Mouse (Mus musculus): ENCODE measurements around the gene Lrrc56.

Lrrc56 gene

DNA sequence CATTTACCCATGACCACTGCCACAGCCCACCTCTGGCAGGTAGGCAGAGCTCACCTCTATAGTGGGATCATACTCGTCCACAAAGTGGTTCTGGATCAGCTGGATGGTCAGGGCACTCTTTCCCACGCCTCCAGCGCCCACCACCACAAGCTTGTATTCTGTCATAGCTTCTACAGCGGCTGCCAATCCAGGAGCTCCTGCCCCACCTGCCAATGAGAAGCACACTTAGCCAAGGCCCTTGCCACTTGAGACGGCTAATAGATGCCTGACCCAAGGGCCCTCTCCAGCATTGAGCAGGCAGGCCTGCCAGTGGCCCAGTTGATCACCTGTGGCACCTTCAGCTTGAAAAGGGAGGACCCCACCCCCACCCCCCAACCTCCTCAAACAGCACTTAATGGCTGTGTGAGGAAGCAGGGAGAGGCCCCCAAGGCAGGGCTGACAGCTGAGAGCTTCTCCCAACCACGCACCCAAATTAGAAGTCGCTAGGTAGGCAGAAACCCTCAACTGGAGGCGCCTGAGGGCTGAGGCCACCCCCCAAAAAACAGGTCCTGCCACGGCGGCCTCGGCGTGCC, 1.1 kb upstream of the Lrrc56 start:
- no peak for DNase-seq (ENCODE audit: low read depth)

DNA sequence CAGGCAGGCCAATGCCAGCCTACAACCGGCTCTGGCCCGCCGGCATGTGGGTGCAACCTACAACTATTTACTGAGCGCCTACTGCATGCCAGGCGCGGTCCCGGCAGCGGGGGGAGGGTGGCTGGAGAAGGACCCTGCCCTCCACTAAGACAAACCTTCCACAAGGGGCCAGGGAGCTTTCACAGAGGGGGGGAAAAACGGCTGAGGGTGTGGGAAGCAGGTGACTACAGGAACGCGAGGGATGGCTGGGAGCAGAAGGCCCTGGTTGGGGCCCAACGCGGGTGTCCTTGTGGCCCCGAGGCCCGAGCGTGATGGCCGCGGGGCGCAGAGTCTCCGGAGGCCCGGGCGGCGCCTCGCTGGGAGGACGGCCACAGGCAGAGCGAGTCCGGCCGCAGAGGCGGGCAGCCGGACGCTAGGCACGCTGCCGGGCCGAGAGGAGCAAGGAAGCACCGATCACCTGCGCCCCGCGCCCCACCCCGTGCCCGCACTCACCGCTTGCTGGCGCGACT, 555 bp upstream of the Lrrc56 start:
- DNase-seq (ENCODE audit: low read depth), result no peak

DNA sequence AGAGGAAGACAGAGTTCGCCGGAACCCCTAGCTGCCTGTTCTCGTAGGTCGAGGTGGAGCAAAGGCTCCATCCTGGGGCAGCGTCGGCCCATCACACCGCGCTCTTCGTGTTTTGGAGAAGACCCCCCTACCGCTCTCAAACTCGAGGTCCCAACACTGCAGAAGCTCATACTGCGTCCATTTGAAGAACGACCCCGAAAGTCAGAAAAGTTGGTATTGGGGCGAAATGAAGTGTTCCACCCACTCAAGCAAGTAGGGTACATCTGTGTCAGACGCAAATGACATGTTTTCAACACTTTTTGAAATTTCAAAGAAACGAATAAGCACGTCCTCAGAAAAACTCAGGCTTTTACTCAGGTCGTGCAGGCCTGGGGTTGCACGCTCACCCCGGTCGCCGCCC, 452 bp downstream of the Lrrc56 start:
- no peak for DNase-seq (ENCODE audit: low read depth)

DNA sequence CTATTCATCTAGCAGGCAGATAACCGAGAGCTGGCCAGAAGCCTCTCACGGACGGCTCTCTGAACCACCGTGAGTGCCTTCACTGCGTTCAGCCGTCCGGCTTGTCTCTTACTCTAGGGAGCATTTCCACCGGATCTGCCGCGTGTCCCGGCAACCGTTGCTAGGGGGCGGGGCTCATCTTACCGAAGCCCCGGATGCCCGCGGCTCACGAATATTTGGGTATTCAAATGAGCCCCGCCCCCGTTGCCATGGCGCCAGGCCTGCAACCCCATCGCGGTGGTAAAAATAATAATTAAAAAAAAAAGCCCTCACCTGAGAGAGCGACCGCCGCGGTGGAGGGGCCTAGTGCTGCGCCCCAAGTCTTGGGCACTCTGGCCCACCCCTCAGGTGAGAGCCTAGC, 873 bp downstream of the Lrrc56 start:
- DNase-seq (ENCODE audit: low read depth), result peak; percentile 83

DNA sequence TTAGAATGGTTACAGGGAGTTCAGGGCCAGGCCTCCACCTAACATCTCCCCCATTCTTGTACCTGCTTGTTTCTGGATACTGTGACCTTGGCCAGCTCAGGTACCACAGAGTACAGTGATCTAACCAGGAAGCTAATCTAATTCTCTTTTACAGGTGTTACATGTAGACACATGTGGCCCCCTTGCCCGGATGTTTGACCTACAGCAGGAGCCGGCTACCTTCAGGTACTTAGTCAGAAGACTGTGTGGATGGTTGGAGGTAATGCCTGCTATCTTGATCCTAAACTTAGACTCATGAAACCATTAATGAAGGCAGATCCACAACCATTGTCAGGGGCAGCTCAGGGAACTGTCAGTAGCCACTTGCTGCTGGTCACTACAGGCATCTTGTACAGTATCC, 1.8 kb downstream of the Lrrc56 start:
- DNase-seq (ENCODE audit: low read depth), result no peak

DNA sequence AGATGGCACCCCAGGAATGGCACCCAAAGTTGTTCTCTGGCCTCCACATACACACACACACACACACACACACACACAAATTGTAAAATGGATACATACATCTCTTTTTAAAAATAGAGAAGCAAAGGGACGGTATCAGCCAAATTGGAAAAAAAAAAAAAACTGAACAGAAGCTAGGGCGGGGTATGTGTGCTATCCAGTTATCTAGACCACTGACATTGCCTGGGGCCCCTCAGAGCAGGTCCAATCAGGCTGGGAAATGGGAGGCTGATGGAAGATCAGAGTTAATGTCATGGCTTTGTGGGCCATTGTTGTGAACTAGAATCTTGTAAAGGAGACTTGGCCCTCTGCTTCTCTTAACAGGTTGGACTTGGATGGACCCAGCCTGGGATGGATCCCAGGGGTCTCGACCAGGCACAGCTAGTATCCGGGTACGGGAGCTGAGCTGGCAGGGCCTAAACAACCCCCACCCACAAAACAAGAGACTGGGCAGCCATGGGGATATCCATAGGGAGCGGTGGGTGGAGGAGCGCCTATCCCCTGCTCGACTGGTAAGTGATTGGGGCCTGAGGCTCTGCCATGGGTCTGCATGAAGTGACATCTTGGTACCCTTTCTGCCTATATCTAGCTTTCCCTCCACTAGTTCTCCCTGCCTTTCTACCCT, 2.8 kb downstream of the Lrrc56 start:
- DNase-seq (ENCODE audit: low read depth), result no peak

DNA sequence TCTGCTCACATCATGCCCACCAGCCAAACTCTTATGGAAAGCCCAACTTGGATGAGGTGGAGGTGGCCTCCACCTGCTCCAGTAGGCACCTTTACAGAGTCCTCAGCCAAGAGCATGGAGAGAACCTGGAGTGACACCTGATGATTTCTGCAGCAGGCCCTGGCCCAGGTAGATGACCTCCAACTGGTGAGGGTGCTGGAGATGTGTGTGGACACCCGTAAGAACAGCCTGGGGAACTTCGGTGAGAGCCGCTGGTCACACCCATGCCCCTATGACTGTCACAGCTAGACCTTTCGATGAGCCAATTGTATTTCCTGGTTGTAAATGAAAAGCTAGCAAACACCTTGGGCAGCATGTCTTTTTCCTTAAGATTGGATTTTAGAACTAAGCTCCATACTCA, 4.2 kb downstream of the Lrrc56 start:
- no peak for DNase-seq (ENCODE audit: low read depth)

DNA sequence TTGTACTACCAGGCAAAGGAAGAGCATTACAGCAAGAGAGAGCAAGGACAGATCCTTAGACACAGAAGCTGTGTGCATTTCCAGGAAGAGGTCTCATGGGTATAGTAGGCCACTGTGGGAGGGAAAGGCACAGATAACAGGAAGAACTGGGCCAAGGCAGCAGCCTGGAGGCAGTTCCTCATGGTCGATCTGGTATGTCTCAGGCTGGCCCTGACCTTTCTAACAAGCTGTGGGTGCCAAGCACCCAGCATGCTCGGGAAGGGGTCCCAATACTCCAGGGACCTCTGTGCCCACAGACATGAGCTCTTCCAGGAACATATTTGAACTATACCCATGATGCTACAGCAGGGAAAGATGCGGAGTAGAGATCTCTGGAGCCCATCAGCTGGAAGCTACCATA, 10.6 kb downstream of the Lrrc56 start:
- no peak for DNase-seq (ENCODE audit: low read depth)

DNA sequence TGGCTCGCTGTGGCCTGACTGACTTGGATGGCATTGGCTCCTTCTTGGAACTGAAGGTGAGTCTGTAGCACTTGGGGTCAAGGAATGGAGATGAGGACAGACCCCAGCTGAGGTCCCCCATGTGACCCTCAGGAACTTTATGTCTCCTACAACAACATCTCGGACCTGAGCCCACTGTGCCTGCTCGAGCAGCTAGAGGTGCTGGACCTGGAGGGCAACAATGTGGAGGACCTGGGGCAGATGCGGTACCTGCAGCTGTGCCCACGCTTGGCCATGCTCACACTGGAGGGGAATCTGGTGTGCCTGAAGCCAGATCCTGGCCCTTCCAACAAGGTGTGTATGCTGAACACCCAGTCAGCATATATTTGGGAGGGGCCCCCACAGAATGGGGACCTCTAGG, 11.5 kb downstream of the Lrrc56 start:
- DNase-seq (ENCODE audit: low read depth), result no peak

DNA sequence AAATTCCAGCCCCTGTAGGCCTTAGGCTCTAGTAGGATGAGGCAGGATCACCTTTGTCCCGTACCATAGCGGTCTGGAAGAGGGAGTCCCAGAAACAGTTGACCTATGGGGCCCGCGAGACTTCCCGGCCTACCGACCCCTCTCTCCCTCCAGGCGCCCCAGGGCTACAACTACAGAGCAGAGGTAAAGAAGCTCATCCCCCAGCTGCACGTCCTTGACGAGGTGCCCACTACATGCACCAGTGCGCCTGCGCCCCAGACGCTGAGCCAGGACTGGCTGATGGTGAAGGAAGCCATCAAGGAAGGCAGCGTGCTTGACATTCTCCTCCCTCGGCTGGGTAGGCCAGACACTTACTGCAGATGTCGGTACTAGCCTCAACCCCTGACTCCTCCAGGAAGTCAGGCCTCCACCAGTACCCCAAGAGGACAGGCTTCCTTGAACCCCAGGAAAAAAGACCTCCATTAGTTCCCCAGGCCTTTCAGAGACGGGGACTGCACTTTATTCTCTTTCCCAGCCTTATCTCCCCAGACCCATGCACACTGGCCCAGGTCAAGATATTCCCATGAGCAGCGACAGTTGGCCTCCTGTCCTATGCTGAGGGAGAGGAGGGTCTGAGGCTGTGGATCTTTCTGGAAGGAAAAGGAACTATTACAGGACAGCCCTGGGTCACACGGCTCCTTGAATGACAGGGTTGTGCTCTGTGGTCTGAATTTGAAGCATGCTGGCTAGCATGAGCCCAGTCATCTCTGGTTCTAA, 12.4 kb downstream of the Lrrc56 start:
- no peak for DNase-seq (ENCODE audit: low read depth)

DNA sequence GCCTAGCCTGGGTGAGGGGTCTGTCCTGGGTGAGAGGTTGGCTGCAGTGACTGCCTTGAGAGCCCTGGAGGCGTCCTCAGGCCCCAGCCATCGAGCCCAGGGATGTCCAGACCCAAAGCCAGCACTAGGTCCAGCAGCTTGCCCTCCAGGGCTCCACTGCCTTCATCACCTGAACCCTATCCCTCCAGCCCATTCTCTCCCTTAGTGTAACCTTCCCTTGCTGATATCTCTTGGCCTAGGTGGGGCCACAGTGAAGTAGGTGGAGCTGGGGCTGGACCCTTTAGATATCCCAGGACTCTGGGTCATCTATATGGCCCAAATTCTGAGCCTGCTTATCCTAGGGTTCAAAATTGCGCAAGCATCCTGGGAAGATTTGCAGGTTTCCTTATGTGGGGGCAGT, 15.6 kb downstream of the Lrrc56 start:
- no peak for DNase-seq (ENCODE audit: low read depth)

DNA sequence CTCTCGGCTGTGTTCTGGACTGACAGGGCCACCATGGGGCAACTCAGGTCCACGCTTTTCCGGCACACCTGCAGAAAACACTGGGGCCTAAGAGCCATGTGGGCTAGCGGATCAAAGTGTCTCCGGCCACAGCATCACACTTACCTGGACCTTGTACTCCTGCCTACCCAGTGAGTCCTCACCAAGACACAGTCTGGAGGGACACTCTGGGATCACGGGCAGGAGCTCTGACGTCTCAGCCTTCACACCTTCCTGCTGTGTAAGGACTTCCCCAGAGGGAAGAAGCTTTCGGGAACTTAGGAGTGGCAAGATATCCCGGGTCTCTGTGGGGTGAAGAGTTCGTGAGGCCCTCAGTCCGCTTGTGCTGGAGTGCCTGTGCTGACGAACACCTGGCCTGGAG, 16.2 kb downstream of the Lrrc56 start:
- no peak for DNase-seq (ENCODE audit: low read depth)

DNA sequence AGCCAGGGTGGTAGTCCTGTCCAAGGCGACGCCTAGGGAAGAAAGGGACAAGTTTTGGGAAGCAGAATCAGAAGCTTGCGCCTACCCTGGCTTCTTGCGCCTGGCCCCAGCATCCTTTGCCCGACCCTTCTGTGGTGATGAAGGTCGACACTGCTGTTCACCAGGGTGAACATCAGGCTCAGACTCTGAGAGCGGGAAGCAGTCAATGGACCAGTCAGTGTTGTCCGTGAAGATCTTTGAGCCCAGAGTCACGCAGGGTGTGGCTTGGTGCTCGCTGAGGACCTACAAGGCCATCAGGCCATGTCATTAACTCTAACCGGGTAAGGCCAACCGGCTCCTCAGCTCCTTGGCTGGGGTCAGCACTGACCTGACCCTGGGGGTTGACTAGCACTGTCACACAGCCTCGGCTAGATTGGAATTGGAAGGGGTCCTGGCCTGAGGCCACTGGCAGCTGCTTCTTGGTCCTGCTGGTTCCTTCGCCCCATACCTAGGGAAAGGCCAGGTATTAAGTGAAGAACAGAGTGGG, 16.7 kb downstream of the Lrrc56 start:
- no peak for DNase-seq (ENCODE audit: low read depth)

DNA sequence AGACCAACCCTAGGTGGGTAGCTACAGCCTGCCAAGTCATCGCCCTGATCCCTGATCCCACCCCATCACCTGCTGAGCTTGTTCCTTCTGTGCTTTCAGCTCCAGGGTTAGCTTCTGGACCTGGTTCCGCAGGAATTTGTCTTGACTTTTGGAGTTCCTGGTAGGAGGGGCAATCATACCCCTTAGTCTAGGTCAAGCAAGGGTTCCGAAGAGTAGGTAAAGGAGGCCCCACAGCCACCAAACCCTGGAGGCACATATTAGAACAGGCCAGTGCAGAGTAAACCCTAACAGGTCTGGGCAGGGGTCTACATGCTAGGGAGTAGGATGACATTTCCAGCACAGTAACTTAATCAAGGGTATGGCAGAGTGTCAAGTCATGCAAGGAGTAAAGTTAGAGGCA, 19.2 kb downstream of the Lrrc56 start:
- DNase-seq (ENCODE audit: low read depth), result no peak

DNA sequence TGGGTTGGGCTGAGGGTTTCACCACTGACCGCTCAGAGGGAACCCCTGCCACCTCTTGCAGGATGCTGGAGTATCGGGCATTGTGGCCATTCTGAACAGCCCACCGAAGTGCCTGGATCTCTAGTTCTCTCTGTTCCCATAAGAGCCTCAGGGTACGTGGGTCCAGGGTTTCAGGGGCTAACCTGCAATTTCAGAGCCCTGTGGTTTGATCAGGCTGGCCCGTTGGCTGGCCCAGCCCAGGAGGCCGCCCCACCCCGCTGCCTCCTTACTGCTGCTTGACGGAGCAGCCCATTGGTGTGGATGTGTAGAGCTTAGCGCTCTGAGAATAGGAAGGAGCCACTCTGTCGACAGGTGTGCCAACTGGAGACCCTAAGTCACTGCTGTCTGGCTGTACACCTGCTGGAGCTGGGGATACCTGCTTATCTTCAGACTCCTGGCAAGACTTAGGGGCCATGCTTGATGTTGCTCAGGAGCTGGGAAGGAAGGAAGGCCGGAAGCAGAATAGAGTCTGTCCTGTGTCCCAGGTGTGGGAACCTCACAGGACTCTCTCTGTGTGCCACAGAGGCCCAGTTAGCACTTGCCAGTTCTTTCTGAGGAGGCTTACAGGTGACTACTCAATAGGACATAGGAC, 19.8 kb downstream of the Lrrc56 start, which contains the start of gene Lmntd2:
TSS of gene Lmntd2 (minus strand) at position 476 of the 631 bp plus-strand sequence.
- no peak for DNase-seq (ENCODE audit: low read depth)

DNA sequence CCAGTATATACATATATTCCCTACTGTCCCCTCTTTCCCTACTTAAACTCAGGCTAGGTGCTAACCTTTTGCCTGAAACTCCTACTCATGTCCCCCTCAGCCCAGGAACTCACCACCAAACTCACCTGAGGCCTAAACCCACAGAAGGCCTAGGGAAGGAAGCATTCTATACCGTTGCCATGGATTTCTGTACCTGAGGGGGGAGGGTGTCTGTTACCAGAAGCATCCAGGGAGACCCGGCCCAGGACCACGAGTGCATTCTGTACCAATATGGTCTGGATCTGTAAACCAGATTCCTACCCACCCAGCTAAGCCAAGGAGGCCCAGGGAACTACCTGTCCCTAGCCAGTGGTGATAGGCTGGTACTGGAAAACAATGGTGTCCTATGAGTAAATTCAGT, 20.4 kb downstream of the Lrrc56 start:
- DNase-seq (ENCODE audit: low read depth), result no peak

DNA sequence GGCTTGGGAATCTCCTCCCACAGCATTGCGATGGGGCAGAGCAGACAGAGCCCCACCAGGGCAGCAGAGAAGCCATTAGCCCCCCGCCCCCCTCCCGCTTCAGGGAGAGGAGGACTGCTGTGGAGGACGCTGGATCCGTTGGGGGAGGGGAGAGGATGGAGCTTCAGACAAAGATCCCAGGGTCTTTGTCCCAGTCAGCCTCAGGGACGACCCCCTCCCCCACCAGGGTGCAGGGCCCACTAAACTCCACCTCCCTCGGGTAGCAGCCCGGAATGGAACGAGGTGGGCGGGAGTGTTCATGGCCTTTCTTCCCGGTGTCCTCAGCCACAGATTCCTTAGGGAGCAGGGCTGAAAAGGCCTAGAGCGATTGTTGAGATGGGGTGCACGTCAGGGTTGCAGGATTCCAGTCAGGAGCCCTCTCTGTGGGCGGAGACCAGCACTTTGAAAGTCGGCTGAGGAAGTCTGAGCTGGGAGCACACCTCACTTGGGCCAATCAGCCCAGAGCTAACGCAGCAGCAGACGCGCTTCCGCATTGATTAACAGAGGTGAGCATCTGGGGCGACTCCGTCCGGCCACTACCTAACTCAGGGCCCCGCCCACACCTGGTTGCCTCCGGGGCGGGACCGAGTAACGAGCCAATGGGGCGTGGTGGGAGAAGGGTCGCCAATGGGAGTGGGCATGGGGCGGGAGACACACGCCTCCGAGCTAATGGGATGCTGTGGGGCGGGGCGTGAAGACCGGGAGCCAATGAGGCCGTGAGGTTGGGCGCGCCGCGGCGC, 21.3 kb downstream of the Lrrc56 start, which contains the start of gene Rassf7:
TSS of gene Rassf7 (plus strand) at position 760 of the 779 bp plus-strand sequence.
- DNase-seq (ENCODE audit: low read depth), result peak; percentile 95

DNA sequence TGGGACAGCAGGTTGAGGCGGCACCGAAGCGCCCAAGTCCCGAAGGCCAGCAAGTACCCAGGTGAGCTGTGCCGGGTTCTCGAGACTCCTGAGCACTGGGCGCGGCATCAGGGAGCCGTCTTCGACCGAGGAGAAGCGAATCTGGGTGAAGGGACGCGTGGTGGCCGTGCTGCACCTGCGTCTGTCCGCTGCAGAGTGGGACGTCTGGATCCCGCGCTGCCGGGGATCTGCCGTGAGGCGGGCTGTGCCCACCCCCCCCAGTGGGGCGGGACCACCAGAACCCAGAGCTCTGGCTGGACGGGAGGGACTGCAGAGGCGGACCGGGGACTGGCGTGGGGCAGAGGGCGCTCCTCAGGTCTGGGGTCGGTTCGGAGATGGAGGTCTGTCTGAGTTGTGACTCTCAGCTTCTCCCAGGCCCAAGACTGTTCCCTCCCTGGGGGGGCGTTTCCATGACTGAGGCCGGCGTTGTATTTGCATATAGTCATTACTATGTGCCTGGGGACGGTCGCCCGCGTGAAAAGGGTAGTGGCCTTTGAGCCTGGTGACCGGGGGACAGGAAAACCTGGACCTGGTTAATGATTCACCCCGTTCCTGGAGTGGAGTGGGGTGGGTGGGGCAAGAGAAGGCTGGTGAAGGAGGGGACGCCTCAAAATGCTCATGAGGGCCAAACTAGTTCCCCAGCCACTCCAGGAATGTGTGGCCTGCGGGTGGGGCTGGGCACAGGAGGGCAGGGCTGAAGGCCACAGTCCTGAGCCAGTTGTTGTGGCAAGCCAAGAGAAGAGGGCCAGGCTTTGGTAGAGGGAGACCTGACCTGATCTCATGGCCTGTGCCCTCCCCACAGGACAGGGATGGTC, 22.1 kb downstream of the Lrrc56 start:
- peak; percentile 42 for DNase-seq (ENCODE audit: low read depth)

DNA sequence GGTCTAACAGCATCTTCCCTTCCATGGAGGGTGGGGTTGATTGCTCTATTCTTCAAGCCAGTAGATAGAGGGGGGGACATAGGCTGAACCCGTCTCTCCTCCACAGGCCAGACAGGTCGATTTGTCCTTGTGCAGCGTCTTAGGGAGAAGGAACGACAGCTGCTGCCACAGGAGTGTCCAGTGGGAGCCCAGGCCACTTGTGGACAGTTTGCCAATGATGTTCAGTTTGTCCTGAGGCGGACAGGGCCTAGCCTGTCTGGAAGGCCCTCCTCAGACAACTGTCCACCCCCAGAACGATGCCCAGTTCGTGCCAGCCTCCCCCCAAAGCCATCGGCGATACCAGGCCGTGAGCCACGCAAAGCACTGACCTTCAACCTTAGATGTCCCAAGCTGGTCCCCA, 22.9 kb downstream of the Lrrc56 start:
- DNase-seq (ENCODE audit: low read depth), result no peak

DNA sequence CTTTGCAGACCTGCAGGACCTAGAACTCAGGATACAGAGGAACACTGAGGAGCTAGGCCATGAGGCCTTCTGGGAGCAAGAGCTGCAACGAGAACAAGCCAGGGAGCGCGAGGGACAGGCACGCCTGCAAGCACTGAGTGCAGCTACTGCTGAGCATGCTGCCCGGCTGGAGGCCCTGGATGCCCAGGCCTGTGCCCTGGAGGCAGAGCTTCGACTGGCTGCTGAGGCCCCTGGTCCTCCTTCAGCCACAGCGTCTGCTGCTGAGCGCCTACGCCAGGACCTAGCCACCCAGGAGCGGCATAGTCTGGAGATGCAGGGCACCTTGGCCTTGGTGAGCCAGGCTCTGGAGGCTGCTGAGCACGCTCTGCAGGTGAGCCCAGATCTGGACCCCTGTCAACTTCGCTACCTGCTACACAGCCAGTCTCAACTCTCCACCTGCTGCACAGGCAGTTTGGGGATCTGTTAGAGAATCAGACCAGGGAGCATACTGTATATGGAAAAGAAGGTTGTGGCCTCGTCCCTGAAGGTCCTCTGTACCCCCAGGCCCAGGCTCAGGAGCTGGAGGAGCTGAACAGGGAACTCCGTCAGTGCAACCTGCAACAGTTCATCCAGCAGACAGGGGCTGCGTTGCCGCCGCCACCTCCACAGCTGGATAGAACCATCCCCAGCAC, 23.5 kb downstream of the Lrrc56 start:
- DNase-seq (ENCODE audit: low read depth), result no peak

All from c-Kit-positive CD71-negative TER-119-negative erythroid progenitor cells, embryonic 14.5 days (primary cell).